Mouse (Mus musculus): Measurements from ENCODE around the gene Ephb1.

- TF ChIP-seq CTCF (IDR thresholded peaks at IDR 0.05; ENCODE audit: control insufficient read depth, insufficient read depth, insufficient replicate concordance, low read depth, low read length) = no peak
- TF ChIP-seq POLR2A (IDR thresholded peaks at IDR 0.05; ENCODE audit: control insufficient read depth, low read depth, low read length) = no peak
Observed at GRCm38 (mm10) chr9:102356516-102356915, 2.0 kb upstream of the Ephb1 start.
